Mouse (Mus musculus): Measurements from ENCODE around the gene Dnlz. TPM values are rescaled to one million over a fixed set of nuclear protein-coding genes. Genes with fewer than 3 reads are reported as not detected.

Gene Dnlz
- total and polyA plus RNA-seq, 2 experiments = 10.7 to 16.4 TPM

- peak overlapping the region; percentile 38 for H3K27ac ChIP-seq (replicated peaks; ENCODE audit: insufficient read depth, low read depth, low read length)
- H3K4me1 ChIP-seq (ENCODE audit: control insufficient read depth, insufficient read depth, low read length) = peaks cover 12% of the 10 kb centered on the region
- WGBS = 66% methylated on average over 6 of the region's 6 CpGs
- peak; percentile 38 for DNase-seq (ENCODE audit: extremely low read depth, low read depth, low spot score)
- no peaks in the 10 kb centered on the region for H3K27me3 ChIP-seq (ENCODE audit: control insufficient read depth, insufficient read depth, low read length)
- no peaks in the 10 kb centered on the region for H3K36me3 ChIP-seq (ENCODE audit: control insufficient read depth, insufficient read depth, low read length)
- peaks cover 4% of the 10 kb centered on the region; the same call in 1 of the 2 replicates for H3K79me2 ChIP-seq (ENCODE audit: control insufficient read depth, insufficient read depth, low read length)
- TF ChIP-seq CTCF (IDR thresholded peaks at IDR 0.05; ENCODE audit: low read depth, low read length) (no peak), POLR2A (IDR thresholded peaks at IDR 0.05; ENCODE audit: extremely low read depth, insufficient read depth, low read length) (no peak)
- H3K9ac ChIP-seq (ENCODE audit: low read depth, low read length) = no peak overlapping the region
- no peak overlapping the region for H3K4me3 ChIP-seq (ENCODE audit: insufficient read depth, low read depth, low read length)
Measured at GRCm38 (mm10) chr2:26348241-26348640, 3.7 kb downstream of the Dnlz start.

- H3K4me1 ChIP-seq (ENCODE audit: control insufficient read depth, insufficient read depth, low read length) = 0 out of 2 replicates have a peak, but pooled peaks cover 4% of the 10 kb centered on the region
- H3K27ac ChIP-seq (replicated peaks; ENCODE audit: insufficient read depth, low read depth, low read length) = peak overlapping the region; percentile 66
- DNase-seq (ENCODE audit: extremely low read depth, low read depth, low spot score) = no peak
- WGBS = 65% methylated on average over 11 of the region's 11 CpGs
- H3K79me2 ChIP-seq (ENCODE audit: control insufficient read depth, insufficient read depth, low read length) = no peaks in the 10 kb centered on the region
- H3K9ac ChIP-seq (ENCODE audit: low read depth, low read length) = 0 out of 2 replicates have a peak overlapping the region, but pooled peaks have one; percentile 17
- H3K27me3 ChIP-seq (ENCODE audit: control insufficient read depth, insufficient read depth, low read length) = no peaks in the 10 kb centered on the region
- TF ChIP-seq CTCF (IDR thresholded peaks at IDR 0.05; ENCODE audit: low read depth, low read length) (no peak), POLR2A (IDR thresholded peaks at IDR 0.05; ENCODE audit: extremely low read depth, insufficient read depth, low read length) (no peak)
- no peak overlapping the region for H3K4me3 ChIP-seq (ENCODE audit: insufficient read depth, low read depth, low read length)
- H3K36me3 ChIP-seq (ENCODE audit: control insufficient read depth, insufficient read depth, low read length) = no peaks in the 10 kb centered on the region
Measured at GRCm38 (mm10) chr2:26342609-26343490, 9.1 kb downstream of the Dnlz start.

- TF ChIP-seq POLR2A (IDR thresholded peaks at IDR 0.05; ENCODE audit: extremely low read depth, insufficient read depth, low read length) (no peak), CTCF (IDR thresholded peaks at IDR 0.05; ENCODE audit: low read depth, low read length) (no peak)
- Histone ChIP-seq H3K9ac (ENCODE audit: low read depth, low read length) (peak overlapping the region; percentile 9; the same call in 1 of the 2 replicates), H3K4me3 (ENCODE audit: insufficient read depth, low read depth, low read length) (no peak overlapping the region), H3K27me3 (ENCODE audit: control insufficient read depth, insufficient read depth, low read length) (no peaks in the 10 kb centered on the region), H3K79me2 (ENCODE audit: control insufficient read depth, insufficient read depth, low read length) (no peaks in the 10 kb centered on the region), H3K4me1 (ENCODE audit: control insufficient read depth, insufficient read depth, low read length) (0 out of 2 replicates have a peak, but pooled peaks cover 4% of the 10 kb centered on the region), H3K27ac (replicated peaks; ENCODE audit: insufficient read depth, low read depth, low read length) (peak overlapping the region; percentile 66), H3K36me3 (ENCODE audit: control insufficient read depth, insufficient read depth, low read length) (no peaks in the 10 kb centered on the region)
- no peak for DNase-seq (ENCODE audit: extremely low read depth, low read depth, low spot score)
- WGBS = 13% methylated on average over 10 of the region's 10 CpGs
Measured at GRCm38 (mm10) chr2:26342044-26342443, 9.9 kb downstream of the Dnlz start.

GRCm38 (mm10) chr2:26341510-26341981, 10.4 kb downstream of the Dnlz start:
- no peak overlapping the region for H3K9ac ChIP-seq (ENCODE audit: low read depth, low read length)
- no peaks in the 10 kb centered on the region for H3K36me3 ChIP-seq (ENCODE audit: control insufficient read depth, insufficient read depth, low read length)
- WGBS = 74% methylated on average over 2 of the region's 2 CpGs
- no peaks in the 10 kb centered on the region for H3K27me3 ChIP-seq (ENCODE audit: control insufficient read depth, insufficient read depth, low read length)
- no peak overlapping the region for H3K4me3 ChIP-seq (ENCODE audit: insufficient read depth, low read depth, low read length)
- TF ChIP-seq POLR2A (IDR thresholded peaks at IDR 0.05; ENCODE audit: extremely low read depth, insufficient read depth, low read length) = no peak
- no peak for TF ChIP-seq CTCF (IDR thresholded peaks at IDR 0.05; ENCODE audit: low read depth, low read length)
- DNase-seq (ENCODE audit: extremely low read depth, low read depth, low spot score) = no peak
- no peaks in the 10 kb centered on the region for H3K79me2 ChIP-seq (ENCODE audit: control insufficient read depth, insufficient read depth, low read length)
- 0 out of 2 replicates have a peak, but pooled peaks cover 4% of the 10 kb centered on the region for H3K4me1 ChIP-seq (ENCODE audit: control insufficient read depth, insufficient read depth, low read length)
- peak overlapping the region; percentile 66 for H3K27ac ChIP-seq (replicated peaks; ENCODE audit: insufficient read depth, low read depth, low read length)

- no peak for DNase-seq (ENCODE audit: extremely low read depth, low read depth, low spot score)
- H3K27ac ChIP-seq (replicated peaks; ENCODE audit: insufficient read depth, low read depth, low read length) = no peak overlapping the region
- H3K9ac ChIP-seq (ENCODE audit: low read depth, low read length) = no peak overlapping the region
- no peak overlapping the region for H3K4me3 ChIP-seq (ENCODE audit: insufficient read depth, low read depth, low read length)
- H3K27me3 ChIP-seq (ENCODE audit: control insufficient read depth, insufficient read depth, low read length) = no peaks in the 10 kb centered on the region
- WGBS = 38% methylated on average over 5 of the region's 5 CpGs
- H3K4me1 ChIP-seq (ENCODE audit: control insufficient read depth, insufficient read depth, low read length) = 0 out of 2 replicates have a peak, but pooled peaks cover 4% of the 10 kb centered on the region
- H3K79me2 ChIP-seq (ENCODE audit: control insufficient read depth, insufficient read depth, low read length) = no peaks in the 10 kb centered on the region
- TF ChIP-seq CTCF (IDR thresholded peaks at IDR 0.05; ENCODE audit: low read depth, low read length) = no peak
- TF ChIP-seq POLR2A (IDR thresholded peaks at IDR 0.05; ENCODE audit: extremely low read depth, insufficient read depth, low read length) = no peak
- H3K36me3 ChIP-seq (ENCODE audit: control insufficient read depth, insufficient read depth, low read length) = no peaks in the 10 kb centered on the region
Measured at GRCm38 (mm10) chr2:26339204-26339551, 12.7 kb downstream of the Dnlz start.
